Mouse (Mus musculus) ES-Bruce4 (cell line): ENCODE measurements around the gene Calhm2.

Source experiments
- CTCF ChIP-seq: IDR thresholded peaks from one replicate; pipeline ENCODE4 v1.8.1; 2011; ENCODE audit warnings: low read depth, low read length
- EP300 ChIP-seq: IDR thresholded peaks from 2 replicates; pipeline ENCODE4 v1.6.1; 2011; ENCODE audit warnings: low read depth, low read length; ENCODE audit not compliant: insufficient read depth
- POLR2A ChIP-seq: IDR thresholded peaks from one replicate; pipeline ENCODE4 v1.8.1; 2011; ENCODE audit warnings: low read length; ENCODE audit not compliant: insufficient read depth

DNA sequence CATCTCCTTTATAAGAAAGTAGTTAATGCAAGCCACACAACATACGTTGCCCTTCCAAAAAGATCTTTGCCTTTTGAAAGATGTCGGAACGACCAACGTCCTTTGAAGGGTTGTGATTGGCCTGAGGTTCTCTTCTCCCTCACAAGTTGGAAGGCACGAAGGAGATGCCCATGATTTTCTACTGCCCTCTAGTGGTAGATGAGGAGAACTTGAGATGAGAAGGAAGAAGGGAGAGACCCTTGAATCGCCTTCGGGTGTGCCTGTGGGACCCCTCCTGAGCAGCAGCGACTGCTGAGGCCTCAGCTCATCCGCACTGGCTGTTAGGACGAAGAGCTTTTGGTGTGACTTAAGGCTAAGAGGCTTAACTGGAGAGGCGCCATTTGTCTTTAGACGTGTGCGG is 30.1 kb upstream of the Calhm2 start:
- TF ChIP-seq POLR2A (no peak), EP300 (no peak), CTCF (peak; percentile 65)
